8 mouse cellular contexts compared by ENCODE assay signal in genomic region chr13:54949592-54949991, GRCm38 (mm10). TPM values are rescaled to one million over a fixed set of nuclear protein-coding genes. Genes with fewer than 3 reads are reported as not detected.
DNase-seq lines count a peak whose midpoint lies in the region; ATAC-seq and TF ChIP-seq lines count a peak whose summit lies in the region.

No protein-coding gene starts in this region.

- H3K4me2 ChIP-seq in kidney, embryonic 15.5 days: peak overlapping the region; percentile 99
- peak overlapping the region; percentile 100 for H3K4me2 ChIP-seq in lung, embryonic 15.5 days

- no peak for TF ChIP-seq EP300 in heart, adult 2 months (IDR thresholded peaks at IDR 0.05; ENCODE audit: insufficient read depth, low read depth, low read length)

- H3K79me2 ChIP-seq in heart, adult 2 months (replicated peaks; ENCODE audit: control insufficient read depth, insufficient read depth, low read length): no peaks in the 10 kb centered on the region

- H3K4me1 ChIP-seq in heart, adult 2 months (ENCODE audit: control insufficient read depth, insufficient read depth, low read length): peaks cover 1% of the 10 kb centered on the region; the same call in 1 of the 2 replicates
- H3K4me1 ChIP-seq in kidney, embryonic 15.5 days: peaks cover 22% of the 10 kb centered on the region
- H3K4me1 ChIP-seq in lung, embryonic 15.5 days: peaks cover 27% of the 10 kb centered on the region

- H3K27me3 ChIP-seq in heart, adult 2 months (ENCODE audit: control insufficient read depth, insufficient read depth, low read length): peaks cover 4% of the 10 kb centered on the region; the same call in 1 of the 2 replicates
- peaks cover 99% of the 10 kb centered on the region for H3K27me3 ChIP-seq in kidney, embryonic 15.5 days
- H3K27me3 ChIP-seq in lung, embryonic 15.5 days: peaks cover 83% of the 10 kb centered on the region

- ATAC-seq in kidney, embryonic 15.5 days (replicated peaks; ENCODE audit: low FRiP score): peak; percentile 38
- peak; percentile 60 for ATAC-seq in lung, embryonic 15.5 days (ENCODE audit: borderline replicate concordance, extremely low read depth, low FRiP score, low TSS enrichment)
- ATAC-seq in granulocyte monocyte progenitor cell, adult 5-6 weeks (replicated peaks; ENCODE audit: poor library complexity, severe bottlenecking): no peak; the same call in 1 of the 2 replicates

- TF ChIP-seq CTCF in left cerebral cortex, adult 2 months (IDR thresholded peaks at IDR 0.05): no peak
- no peak for TF ChIP-seq CTCF in heart, adult 2 months (IDR thresholded peaks at IDR 0.05)

- TF ChIP-seq POLR2A in heart, adult 2 months (IDR thresholded peaks at IDR 0.05; ENCODE audit: insufficient read depth, low read depth, low read length): no peak

- no peaks in the 10 kb centered on the region for H3K9me3 ChIP-seq in kidney, embryonic 15.5 days (replicated peaks)
- no peaks in the 10 kb centered on the region for H3K9me3 ChIP-seq in lung, embryonic 15.5 days

- DNase-seq in left cerebral cortex, adult 2 months (ENCODE audit: extremely low spot score in 1 of 2, low spot score in 2 of 2): peak; percentile 62 to 72
- no peak for DNase-seq in left cerebral cortex, postnatal 4 days
- peak; percentile 77 for DNase-seq in cerebellum, adult 11-12 months
- peak in 1 of 2 experiments; percentile 58 for DNase-seq in heart, adult 2 months
- DNase-seq in right cerebral cortex, postnatal 10 days (ENCODE audit: low spot score in 2 of 2): peak; percentile 70 to 72

- peak overlapping the region; percentile 95 for H3K27ac ChIP-seq in left cerebral cortex, adult 2 months
- H3K27ac ChIP-seq in heart, adult 2 months: no peak overlapping the region
- H3K27ac ChIP-seq in kidney, embryonic 15.5 days: no peak overlapping the region
- H3K27ac ChIP-seq in lung, embryonic 15.5 days: 0 out of 2 replicates have a peak overlapping the region, but pooled peaks have one; percentile 22

- no peaks in the 10 kb centered on the region for H3K36me3 ChIP-seq in heart, adult 2 months (ENCODE audit: control insufficient read depth, insufficient read depth, low read length)
- H3K36me3 ChIP-seq in kidney, embryonic 15.5 days: no peaks in the 10 kb centered on the region
- H3K36me3 ChIP-seq in lung, embryonic 15.5 days: no peaks in the 10 kb centered on the region

- peak overlapping the region; percentile 76 for H3K4me3 ChIP-seq in left cerebral cortex, adult 2 months
- H3K4me3 ChIP-seq in heart, adult 2 months: peak overlapping the region; percentile 58
- H3K4me3 ChIP-seq in kidney, embryonic 15.5 days (replicated peaks): peak overlapping the region; percentile 70
- peak overlapping the region; percentile 74 for H3K4me3 ChIP-seq in lung, embryonic 15.5 days

- intact Hi-C loops in left cerebral cortex, adult 2 months (cut with DNase I): loop anchor here (2.0 kb wide), 2 partner anchors 63 to 151 kb away; no protein-coding TSS in a partner anchor
- intact Hi-C loops in left cerebral cortex, postnatal 4 days (cut with DNase I): no loop called here
- intact Hi-C loops in heart, adult 2 months (cut with DNase I): no loop called here

- under 1% methylated on average over 44 of the region's 44 CpGs for WGBS in heart, adult 2 months
- WGBS in kidney, embryonic 15.5 days: under 1% methylated on average over 44 of the region's 44 CpGs
- WGBS in lung, embryonic 15.5 days: 1% methylated on average over 44 of the region's 44 CpGs

- H3K9ac ChIP-seq in heart, adult 2 months (ENCODE audit: low read depth, low read length): peak overlapping the region; percentile 80
- peak overlapping the region; percentile 49 for H3K9ac ChIP-seq in kidney, embryonic 15.5 days
- peak overlapping the region; percentile 49 for H3K9ac ChIP-seq in lung, embryonic 15.5 days

RNA-seq across cellular contexts. Expression of gene Unc5a, which starts 0.4 kb away (rescaled TPM):
- 100 to 1,000 TPM; 110 to 116 TPM for total RNA-seq in left cerebral cortex, adult 2 months (2021)
- total RNA-seq in left cerebral cortex, postnatal 4 days (2021): 10 to 100 TPM; 51.7 to 52.6 TPM
- total RNA-seq in heart, adult 2 months (2021): under 1 TPM; 0.57 to 0.73 TPM
- polyA plus RNA-seq in heart, adult 2 months (2012; rRNA removed): 0.91 and 1.2 TPM in 2 replicates
- polyA plus RNA-seq in kidney, embryonic 15.5 days (2015; fragmentation: Nextera tagmentation; extraction: Ambion mirVana): 2.5 and 2.7 TPM in 2 replicates
- 4.2 and 5.0 TPM in 2 replicates for polyA plus RNA-seq in lung, embryonic 15.5 days (2015; fragmentation: Nextera tagmentation; extraction: Ambion mirVana)
- not detected in 2 replicates for total RNA-seq in granulocyte monocyte progenitor cell, adult 5-6 weeks (2014; fragmentation: Nextera tagmentation)
- 0.30 TPM in 1 of 2 replicates, not detected in the other for total RNA-seq in granulocyte monocyte progenitor cell, adult 5-6 weeks (2017)

Comparison
In these comparisons a context has a peak if more than half of its experiments do, and no peak if none do; other contexts are left out.
1. H3K27ac ChIP-seq: peak in left cerebral cortex, adult 2 months (single experiment) and lung, embryonic 15.5 days (single experiment); none in heart, adult 2 months (single experiment) and kidney, embryonic 15.5 days (single experiment).
2. RNA of gene Unc5a, which starts 0.4 kb away (total RNA-seq): 110 to 116 TPM in left cerebral cortex, adult 2 months and 51.7 to 52.6 TPM in left cerebral cortex, postnatal 4 days; 0.57 to 0.73 TPM in heart, adult 2 months and 0.30 TPM in granulocyte monocyte progenitor cell, adult 5-6 weeks; every median in the first group is over 10 times any median in the second.
3. Peak in every context shown above with its lines, with median percentiles within 50 percentile points of each other: H3K4me3 ChIP-seq and H3K9ac ChIP-seq.